Comparison of ENCODE assay signal across 22 mouse cellular contexts in the genomic region with DNA sequence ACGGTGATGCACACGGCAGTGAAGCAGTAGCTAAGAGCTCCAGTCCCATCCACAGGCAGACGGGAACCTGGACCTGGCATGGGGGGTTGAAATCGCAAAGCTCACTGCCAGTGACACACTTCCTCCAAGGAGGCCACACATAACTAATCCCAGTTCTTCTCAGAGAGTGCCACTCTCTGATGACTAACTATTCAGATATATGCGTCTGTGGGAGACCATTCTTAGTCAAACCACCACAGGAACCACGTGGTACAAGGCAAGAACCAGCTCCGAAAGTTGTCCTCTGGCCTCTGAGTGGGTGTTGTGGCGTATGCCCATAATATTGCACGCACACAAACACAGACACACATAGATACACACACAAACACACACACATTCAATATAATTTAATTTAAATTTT. TPM values are rescaled to one million over a fixed set of nuclear protein-coding genes. Genes with fewer than 3 reads are reported as not detected.
DNase-seq lines count a peak whose midpoint lies in the region; ATAC-seq and TF ChIP-seq lines count a peak whose summit lies in the region.
"Had no signal": no experiment of that assay in that cellular context is flagged by ENCODE, and none has a peak within 500 bp of the region (broad histone marks: within the 10 kb centered on the region; RNA-seq: fewer than 3 reads in every experiment).

No protein-coding gene starts in this region.

- peaks cover 19% of the 10 kb centered on the region for H3K79me2 ChIP-seq in CH12.LX (replicated peaks; ENCODE audit: control insufficient read depth, extremely low read depth, insufficient read depth, poor library complexity, severe bottlenecking)

- H3K27me3 ChIP-seq in CH12.LX (replicated peaks), result no peaks in the 10 kb centered on the region
- H3K27me3 ChIP-seq: heart, embryonic 13.5 days; lung, embryonic 15.5 days had no signal

- no peak for TF ChIP-seq RAD21 in CH12.LX (IDR thresholded peaks at IDR 0.05; ENCODE audit: low read depth, low read length)

- TF ChIP-seq EP300 in CH12.LX (IDR thresholded peaks at IDR 0.05; ENCODE audit: low read length), result peak; percentile 65; the same call in 1 of the 2 replicates

- in situ Hi-C loops in CH12.LX (cut with MboI; ENCODE audit: low pct_ligation_motif_present, low pct_unique_long_range_greater_than_20kb, low sequenced_read_pairs), result loop anchor here (25.0 kb wide), 1 partner anchor 440 kb away; the partner anchor contains the start of genes Gm17018 and Poll

- TF ChIP-seq CTCF in lung, adult 2 months (IDR thresholded peaks at IDR 0.05; ENCODE audit: insufficient read depth, low read length), result no peak
- no peak for TF ChIP-seq CTCF in CH12.LX (conservative IDR thresholded peaks at IDR 0.05 in 1 of 2, IDR thresholded peaks at IDR 0.05 in 1 of 2; ENCODE audit: low read depth in 2 of 2, low read length in 2 of 2)

- no peak overlapping the region for H3K9ac ChIP-seq in CH12.LX (ENCODE audit: insufficient read depth, low read depth)
- H3K9ac ChIP-seq: hindbrain, embryonic 14.5 days; liver, embryonic 13.5 days; midbrain, embryonic 15.5 days; neural tube, embryonic 12.5 days had no signal

- H3K27ac ChIP-seq in CH12.LX (ENCODE audit: insufficient read depth, low read depth), result peak overlapping the region; percentile 30; the same call in 1 of the 2 replicates
- H3K27ac ChIP-seq: embryonic facial prominence, embryonic 13.5 days; heart, embryonic 13.5 days; hindbrain, embryonic 14.5 days; limb, embryonic 13.5 days; liver, embryonic 13.5 days; midbrain, embryonic 15.5 days; neural tube, embryonic 12.5 days had no signal

- H3K36me3 ChIP-seq in CH12.LX (replicated peaks in 1 of 2; ENCODE audit: control insufficient read depth in 1 of 2, insufficient read depth in 1 of 2, low read length in 1 of 2), result peaks cover 0 to 23% of the 10 kb centered on the region in 2 experiments
- H3K36me3 ChIP-seq: midbrain, embryonic 15.5 days; neural tube, embryonic 12.5 days had no signal

- peak; percentile 41 for DNase-seq in lung, postnatal 36 days
- no peak for DNase-seq in lung, adult 2 months
- DNase-seq in CH12.LX (ENCODE audit: extremely low read depth), result peak; percentile 81
- DNase-seq in natural killer cell, adult 2 months (ENCODE audit: low spot score in 2 of 2), result peak; percentile 25 to 43
- DNase-seq in left cerebral cortex, adult 9 months (ENCODE audit: low spot score in 2 of 2), result no peak
- no peak for DNase-seq in layer of hippocampus, adult 11-12 months (ENCODE audit: low spot score)
- DNase-seq in embryo, embryonic 11 days, result no peak
- DNase-seq: adrenal gland, postnatal 14 days; cerebellum, adult 8-10 months; liver, embryonic 13.5 days; right cerebral cortex, adult 18-20 months; thymus, postnatal 25 days had no signal

- peak; percentile 25 for ATAC-seq in granulocyte monocyte progenitor cell, adult 5-6 weeks (replicated peaks; ENCODE audit: poor library complexity, severe bottlenecking)
- ATAC-seq: forebrain, embryonic 14.5 days; intestine, embryonic 16.5 days; midbrain, embryonic 15.5 days had no signal

- dilution Hi-C loops in CH12.LX (cut with MboI; ENCODE audit: extremely low pct_ligation_motif_present, extremely low pct_unique_long_range_greater_than_20kb, low sequenced_read_pairs), result no loop called here

- no peak overlapping the region for H3K4me3 ChIP-seq in lung, adult 2 months (replicated peaks; ENCODE audit: extremely low read depth, low read depth, low read length)
- no peak overlapping the region for H3K4me3 ChIP-seq in CH12.LX (replicated peaks in 1 of 3; ENCODE audit: low read depth in 2 of 3, low read length in 2 of 3, poor library complexity in 1 of 3)
- H3K4me3 ChIP-seq: neural tube, embryonic 12.5 days had no signal

- H3K9me3 ChIP-seq in CH12.LX (replicated peaks; ENCODE audit: low read length), result no peaks in the 10 kb centered on the region
- H3K9me3 ChIP-seq: embryonic facial prominence, embryonic 13.5 days; heart, embryonic 13.5 days; limb, embryonic 13.5 days; liver, embryonic 13.5 days; lung, embryonic 15.5 days; midbrain, embryonic 15.5 days; neural tube, embryonic 12.5 days had no signal

- no peak for TF ChIP-seq POLR2A in lung, adult 2 months (IDR thresholded peaks at IDR 0.05; ENCODE audit: borderline replicate concordance, extremely low read depth, low read depth, low read length)
- TF ChIP-seq POLR2A in CH12.LX (IDR thresholded peaks at IDR 0.05; ENCODE audit: low read depth, low read length), result peak; percentile 46

- H3K4me1 ChIP-seq in lung, adult 2 months (ENCODE audit: control insufficient read depth, insufficient read depth, low read length), result peaks cover 6% of the 10 kb centered on the region
- peaks cover 25 to 52% of the 10 kb centered on the region in 2 experiments for H3K4me1 ChIP-seq in CH12.LX (ENCODE audit: control insufficient read depth in 1 of 2, insufficient read depth in 2 of 2)

- H3K4me2 ChIP-seq in CH12.LX (ENCODE audit: insufficient read depth, low read depth, poor library complexity, severe bottlenecking), result no peak overlapping the region

- WGBS in lung, adult 2 months, result 74% methylated on average over 9 of the region's 9 CpGs

TF ChIP-seq in CH12.LX, 34 proteins besides CTCF, POLR2A, EP300 and RAD21 (continues in another document):
- TF ChIP-seq NRF1 (IDR thresholded peaks at IDR 0.05; ENCODE audit: low read depth, low read length) (no peak), MYC (IDR thresholded peaks at IDR 0.05; ENCODE audit: low read depth, low read length) (peak; percentile 84), MAZ (IDR thresholded peaks at IDR 0.05; ENCODE audit: low read depth, low read length) (no peak), JUND (conservative IDR thresholded peaks at IDR 0.05; ENCODE audit: low read depth, low read length) (no peak; the same call in 1 of the 2 replicates), UBTF (IDR thresholded peaks at IDR 0.05; ENCODE audit: low read depth, low read length) (no peak), E2F4 (IDR thresholded peaks at IDR 0.05; ENCODE audit: insufficient replicate concordance, low read depth, low read length) (no peak), MEF2A (IDR thresholded peaks at IDR 0.05; ENCODE audit: borderline replicate concordance, low read depth, low read length) (no peak), SMC3 (IDR thresholded peaks at IDR 0.05; ENCODE audit: low read depth, low read length) (no peak), ETS1 (conservative IDR thresholded peaks at IDR 0.05; ENCODE audit: low read depth, low read length) (peak; percentile 62; the same call in 1 of the 2 replicates), MXI1 (IDR thresholded peaks at IDR 0.05; ENCODE audit: low read depth, low read length) (peak; percentile 56; the same call in 1 of the 2 replicates), POLR2AphosphoS2 (IDR thresholded peaks at IDR 0.05; ENCODE audit: low read depth, low read length) (no peak), ZKSCAN1 (IDR thresholded peaks at IDR 0.05; ENCODE audit: borderline replicate concordance, low read depth, low read length) (no peak), MAX (IDR thresholded peaks at IDR 0.05; ENCODE audit: low read length) (peak; percentile 97), SIN3A (IDR thresholded peaks at IDR 0.05; ENCODE audit: low read length) (0 out of 2 replicates have a peak, but pooled peaks have one; percentile 34), CHD1 (IDR thresholded peaks at IDR 0.05; ENCODE audit: low read depth, low read length) (no peak), RCOR1 (conservative IDR thresholded peaks at IDR 0.05; ENCODE audit: low read depth, low read length) (no peak), BHLHE40 (IDR thresholded peaks at IDR 0.05; ENCODE audit: low read depth, low read length) (no peak; the same call in 1 of the 2 replicates), NELFE (IDR thresholded peaks at IDR 0.05; ENCODE audit: low read depth, low read length) (no peak), TBP (conservative IDR thresholded peaks at IDR 0.05; ENCODE audit: low read depth, low read length) (no peak), IRF4 (IDR thresholded peaks at IDR 0.05; ENCODE audit: low read depth, low read length) (peak; percentile 79), USF2 (conservative IDR thresholded peaks at IDR 0.05; ENCODE audit: low read depth, low read length) (peak; percentile 78), TCF12 (IDR thresholded peaks at IDR 0.05; ENCODE audit: low read depth, low read length) (no peak), USF1 (IDR thresholded peaks at IDR 0.05; ENCODE audit: low read depth, low read length) (peak; percentile 82), JUN (IDR thresholded peaks at IDR 0.05; ENCODE audit: insufficient read depth, low read depth, low read length) (0 out of 2 replicates have a peak, but pooled peaks have one; percentile 20), HCFC1 (IDR thresholded peaks at IDR 0.05; ENCODE audit: low read depth, low read length) (peak; percentile 39; the same call in 1 of the 2 replicates)

RNA-seq across cellular contexts. Expression of gene Hps6, which starts 1.0 kb away (rescaled TPM):
- 7.5 and 8.7 TPM in 2 replicates for polyA plus RNA-seq in lung, adult 2 months (2012; rRNA removed)
- total RNA-seq in CH12.LX (2012; rRNA removed) (10.5 and 10.6 TPM in 2 replicates), CH12.LX (2014; rRNA removed) (6.0 and 6.7 TPM in 2 replicates)
- 5.1 and 5.8 TPM in 2 replicates for polyA plus RNA-seq in CH12.LX (2012; ENCODE audit: insufficient read length, low read depth)
- total RNA-seq in granulocyte monocyte progenitor cell, adult 5-6 weeks (2014; fragmentation: Nextera tagmentation), result 4.1 and 5.9 TPM in 2 replicates
- total RNA-seq in granulocyte monocyte progenitor cell, adult 5-6 weeks (2017), result 5.7 and 8.7 TPM in 2 replicates

RNA-seq across cellular contexts. Expression of gene Armh3, which starts 4.0 kb away (rescaled TPM):
- 6.7 and 9.5 TPM in 2 replicates for polyA plus RNA-seq in lung, adult 2 months (2012; rRNA removed)
- total RNA-seq in CH12.LX (2012; rRNA removed) (1.9 and 2.2 TPM in 2 replicates), CH12.LX (2014; rRNA removed) (1.1 and 1.3 TPM in 2 replicates)
- 4.3 and 4.9 TPM in 2 replicates for polyA plus RNA-seq in CH12.LX (2012; ENCODE audit: insufficient read length, low read depth)
- 8.2 and 15.1 TPM in 2 replicates for total RNA-seq in granulocyte monocyte progenitor cell, adult 5-6 weeks (2014; fragmentation: Nextera tagmentation)
- 8.5 and 13.3 TPM in 2 replicates for total RNA-seq in granulocyte monocyte progenitor cell, adult 5-6 weeks (2017)

RNA-seq across cellular contexts. Expression of gene Pprc1, which starts 42.4 kb away (rescaled TPM):
- polyA plus RNA-seq in lung, adult 2 months (2012; rRNA removed), result 18.3 and 19.3 TPM in 2 replicates
- total RNA-seq in CH12.LX (2012; rRNA removed) (21.2 and 26.1 TPM in 2 replicates), CH12.LX (2014; rRNA removed) (9.2 and 13.0 TPM in 2 replicates)
- 65.0 and 68.7 TPM in 2 replicates for polyA plus RNA-seq in CH12.LX (2012; ENCODE audit: insufficient read length, low read depth)
- 89.1 and 104 TPM in 2 replicates for total RNA-seq in granulocyte monocyte progenitor cell, adult 5-6 weeks (2014; fragmentation: Nextera tagmentation)
- total RNA-seq in granulocyte monocyte progenitor cell, adult 5-6 weeks (2017), result 14.0 and 17.8 TPM in 2 replicates

RNA-seq across cellular contexts. Expression of gene Ldb1, which starts 42.7 kb away (rescaled TPM):
- polyA plus RNA-seq in lung, adult 2 months (2012; rRNA removed), result 220 TPM in 2 replicates
- total RNA-seq in CH12.LX (2012; rRNA removed) (56.9 and 63.1 TPM in 2 replicates), CH12.LX (2014; rRNA removed) (59.2 and 67.6 TPM in 2 replicates)
- 114 and 120 TPM in 2 replicates for polyA plus RNA-seq in CH12.LX (2012; ENCODE audit: insufficient read length, low read depth)
- total RNA-seq in granulocyte monocyte progenitor cell, adult 5-6 weeks (2014; fragmentation: Nextera tagmentation), result 86.3 and 121 TPM in 2 replicates
- 72.3 and 81.3 TPM in 2 replicates for total RNA-seq in granulocyte monocyte progenitor cell, adult 5-6 weeks (2017)

Comparison
In these comparisons a context has a peak if more than half of its experiments do, and no peak if none do; other contexts are left out.
1. DNase-seq: peak in lung, postnatal 36 days (single experiment), CH12.LX (single experiment) and natural killer cell, adult 2 months (2 of 2); none in lung, adult 2 months (single experiment), left cerebral cortex, adult 9 months (0 of 2), layer of hippocampus, adult 11-12 months (single experiment) and embryo, embryonic 11 days (single experiment).